Mouse (Mus musculus) bone marrow, adult 2 months (tissue): Measurements from ENCODE around the gene Sipa1l2. TPM values are rescaled to one million over a fixed set of nuclear protein-coding genes. Genes with fewer than 3 reads are reported as not detected.

ENCODE experiments used
- H3K27ac ChIP-seq: fragments of 200-500 bp; 2 replicates; pipeline ENCODE4 v1.5.1; 2012; ENCODE audit warnings: low read depth, mild to moderate bottlenecking, control low read depth, inconsistent platforms, low read length; ENCODE audit not compliant: control insufficient read depth, poor library complexity, insufficient read depth
- H3K4me1 ChIP-seq: fragments of 200-500 bp; 2 replicates; pipeline ENCODE4 v1.6.1; 2011; ENCODE audit warnings: low read length; ENCODE audit not compliant: control insufficient read depth, insufficient read depth
- H3K4me3 ChIP-seq: fragments of 200-500 bp; replicated peaks from 2 replicates; pipeline ENCODE3; 2011; ENCODE audit warnings: mild to moderate bottlenecking, low read depth, low read length, control low read depth; ENCODE audit not compliant: control insufficient read depth
- CTCF ChIP-seq: fragments of 200-500 bp; IDR thresholded peaks from 2 replicates; pipeline ENCODE4 v1.5.1; 2011; ENCODE audit warnings: low read length, control low read depth; ENCODE audit not compliant: control insufficient read depth, insufficient read depth
- POLR2A ChIP-seq: fragments of 200-500 bp; IDR thresholded peaks from 2 replicates; pipeline ENCODE4 v1.6.1; 2011; ENCODE audit warnings: low read depth, mild to moderate bottlenecking, control low read depth, low read length, borderline replicate concordance; ENCODE audit not compliant: control insufficient read depth
- WGBS: fragments of 180-500 bp; shearing (Covaris S2); methylation state at CpG from one replicate; pipeline ENCODE4 v1.1.7; 2018; 5-methylcytosine and 5-hydroxymethylcytosine counted together
- polyA plus RNA-seq: library from polyadenylated mRNA; stranded (reverse); fragments of >200 nt; gene quantifications from 2 replicates; pipeline ENCODE4 v1.2.4, GENCODE M21; 2011; ENCODE audit warnings: low replicate concordance; ENCODE audit not compliant: missing spikeins, insufficient read depth, insufficient read length

Sipa1l2 gene
- polyA plus RNA-seq, 1 experiment: 6.7 TPM

- TF ChIP-seq CTCF: no peak
- no peak for TF ChIP-seq POLR2A
- 48% methylated on average over 8 of the region's 8 CpGs for WGBS
- Histone ChIP-seq H3K4me3 (no peak overlapping the region), H3K27ac (no peak overlapping the region), H3K4me1 (no peaks in the 10 kb centered on the region; the same call in 1 of the 2 replicates)
Measured at GRCm38 (mm10) chr8:125395032-125395431, 174.6 kb downstream of the Sipa1l2 start.

GRCm38 (mm10) chr8:125391685-125392084, 177.9 kb downstream of the Sipa1l2 start:
- Histone ChIP-seq H3K27ac (no peak overlapping the region), H3K4me1 (no peaks in the 10 kb centered on the region; the same call in 1 of the 2 replicates), H3K4me3 (no peak overlapping the region)
- TF ChIP-seq POLR2A: no peak
- no peak for TF ChIP-seq CTCF
- WGBS: 44% methylated on average over 7 of the region's 7 CpGs

DNA sequence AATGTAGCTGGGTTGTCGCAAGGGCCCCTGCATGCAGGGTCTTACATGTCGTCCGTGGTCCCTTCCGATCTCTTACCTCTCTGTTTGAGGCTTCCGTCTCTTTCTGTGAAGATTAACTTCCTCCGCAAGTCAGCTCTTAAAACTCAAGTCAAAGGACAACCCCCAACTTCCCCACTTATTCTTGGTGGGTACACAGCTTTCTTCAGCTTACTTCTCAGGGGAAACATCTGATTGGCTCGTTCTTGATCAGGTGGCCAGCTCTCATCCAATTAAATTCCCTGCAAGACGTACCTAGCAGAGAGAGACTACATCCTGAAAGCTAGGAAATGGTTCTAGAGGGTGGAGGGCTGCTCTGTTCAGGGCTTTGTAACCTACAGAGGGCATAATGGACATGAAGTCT, 178.3 kb downstream of the Sipa1l2 start:
- WGBS: 3% methylated on average over 8 of the region's 8 CpGs
- TF ChIP-seq POLR2A: no peak
- no peak for TF ChIP-seq CTCF
- peak overlapping the region; percentile 37 for H3K4me3 ChIP-seq
- H3K27ac ChIP-seq: peak overlapping the region; percentile 51; the same call in 1 of the 2 replicates
- H3K4me1 ChIP-seq: no peaks in the 10 kb centered on the region; the same call in 1 of the 2 replicates

DNA sequence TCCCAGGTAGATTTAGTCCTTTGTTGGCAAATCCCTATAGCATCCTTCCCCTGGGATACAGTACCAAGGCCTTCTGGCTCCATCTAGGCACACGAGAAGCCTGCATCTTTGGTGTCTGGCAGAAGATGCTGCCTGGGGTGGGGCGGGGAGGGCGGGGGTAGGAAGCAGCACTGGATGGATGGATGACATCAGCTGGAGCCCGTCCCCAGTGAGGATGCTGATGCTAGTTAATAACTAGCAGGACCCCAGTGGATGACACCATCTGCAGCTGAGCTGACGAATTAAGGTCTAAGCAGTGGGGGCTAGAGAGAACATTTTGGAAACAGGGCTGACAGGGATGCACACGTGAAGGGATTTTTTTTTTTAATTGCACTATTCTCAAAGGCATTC, 179.1 kb downstream of the Sipa1l2 start:
- Histone ChIP-seq H3K4me1 (no peaks in the 10 kb centered on the region; the same call in 1 of the 2 replicates), H3K27ac (no peak overlapping the region), H3K4me3 (no peak overlapping the region)
- WGBS: 78% methylated on average over 6 of the region's 6 CpGs
- no peak for TF ChIP-seq CTCF

DNA sequence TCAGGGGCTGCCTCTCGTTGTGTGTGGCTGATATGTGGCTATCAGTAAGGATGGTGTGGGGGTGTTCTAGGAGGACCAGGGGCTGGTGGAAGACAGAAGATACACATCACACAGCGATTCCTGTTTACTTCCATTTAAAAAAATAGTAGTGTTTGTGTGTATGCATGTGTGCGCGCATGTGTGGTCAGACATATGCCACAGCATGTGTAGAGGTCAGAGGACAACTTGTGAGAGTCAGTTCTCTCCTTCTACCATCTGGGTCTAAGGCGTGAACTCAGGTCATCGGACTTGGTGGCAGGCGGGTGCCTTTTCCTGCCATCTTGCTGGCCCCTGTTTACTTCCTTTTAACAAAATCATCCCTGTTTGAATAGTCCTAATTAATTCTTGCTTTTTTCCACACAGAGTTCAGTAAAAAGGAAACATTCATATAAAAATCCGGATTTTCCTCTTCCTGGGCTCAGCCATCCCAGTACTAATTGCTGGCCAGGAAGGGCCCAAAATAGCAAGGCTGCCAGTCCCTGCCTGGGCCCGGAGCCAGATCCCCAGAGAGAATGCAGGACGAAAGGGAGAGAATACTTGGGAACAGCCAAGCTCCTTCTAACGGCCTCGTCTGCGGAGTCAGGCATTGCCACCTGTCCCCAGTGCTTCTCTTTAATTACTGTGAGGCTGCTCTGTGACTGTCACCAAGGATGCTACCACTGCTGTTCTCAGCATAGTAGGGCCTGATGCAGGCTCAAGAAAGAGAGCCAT, 179.7 kb downstream of the Sipa1l2 start:
- H3K4me3 ChIP-seq: no peak overlapping the region
- no peak for TF ChIP-seq CTCF
- no peak for TF ChIP-seq POLR2A
- 79% methylated on average over 13 of the region's 13 CpGs for WGBS
- H3K27ac ChIP-seq: no peak overlapping the region
- H3K4me1 ChIP-seq: no peaks in the 10 kb centered on the region; the same call in 1 of the 2 replicates

- Histone ChIP-seq H3K4me1 (no peaks in the 10 kb centered on the region; the same call in 1 of the 2 replicates), H3K4me3 (no peak overlapping the region), H3K27ac (no peak overlapping the region)
- no peak for TF ChIP-seq CTCF
- TF ChIP-seq POLR2A: no peak
- 61% methylated on average over 5 of the region's 5 CpGs for WGBS
Measured at GRCm38 (mm10) chr8:125389280-125389679, 180.3 kb downstream of the Sipa1l2 start.

GRCm38 (mm10) chr8:125388404-125389180, 181.0 kb downstream of the Sipa1l2 start:
- no peaks in the 10 kb centered on the region; the same call in 1 of the 2 replicates for H3K4me1 ChIP-seq
- H3K27ac ChIP-seq: no peak overlapping the region
- no peak overlapping the region for H3K4me3 ChIP-seq
- TF ChIP-seq CTCF (no peak), POLR2A (no peak)
- WGBS: 31% methylated on average over 13 of the region's 13 CpGs

GRCm38 (mm10) chr8:125385519-125386150, 184.0 kb downstream of the Sipa1l2 start:
- H3K4me3 ChIP-seq: no peak overlapping the region
- WGBS: 40% methylated on average over 6 of the region's 6 CpGs
- TF ChIP-seq POLR2A (no peak), CTCF (no peak)
- no peaks in the 10 kb centered on the region for H3K4me1 ChIP-seq
- H3K27ac ChIP-seq: no peak overlapping the region
